Mouse (Mus musculus) spleen, adult 2 months (tissue): ENCODE results near the gene Gm21304. TPM values are rescaled to one million over a fixed set of nuclear protein-coding genes. Genes with fewer than 3 reads are reported as not detected.

ENCODE experiments used
- DNase-seq, 2 experiments: peaks; one replicate each; pipeline versions ENCODE4 v3.0.0 to v3.0.0-alpha.2; 2012 to 2021; ENCODE audit warnings: low spot score in 2 of 2, low read depth in 1 of 2
- H3K27ac ChIP-seq: fragments of 200-500 bp; 2 replicates; pipeline ENCODE4 v1.5.1; 2012; ENCODE audit warnings: low read length, inconsistent platforms; ENCODE audit not compliant: insufficient read depth
- H3K27me3 ChIP-seq: fragments of 200-500 bp; 2 replicates; pipeline ENCODE4 v1.6.1; 2012; ENCODE audit warnings: mild to moderate bottlenecking, moderate library complexity, low read length, inconsistent platforms; ENCODE audit not compliant: control insufficient read depth, insufficient read depth
- H3K36me3 ChIP-seq: fragments of 200-500 bp; 2 replicates; pipeline ENCODE4 v1.6.1; 2012; ENCODE audit warnings: mild to moderate bottlenecking, low read length, inconsistent platforms; ENCODE audit not compliant: control insufficient read depth, insufficient read depth
- H3K4me1 ChIP-seq: fragments of 200-500 bp; 2 replicates; pipeline ENCODE4 v1.6.1; 2011; ENCODE audit warnings: inconsistent platforms; ENCODE audit not compliant: control insufficient read depth, insufficient read depth, insufficient read length
- H3K4me3 ChIP-seq: fragments of 200-500 bp; 2 replicates; pipeline ENCODE4 v1.5.1; 2011; ENCODE audit warnings: mild to moderate bottlenecking, inconsistent platforms; ENCODE audit not compliant: insufficient read depth, insufficient read length; ENCODE audit errors: extremely low read depth
- CTCF ChIP-seq: fragments of 200-500 bp; IDR thresholded peaks from 2 replicates; pipeline ENCODE4 v1.5.1; 2011; ENCODE audit warnings: mild to moderate bottlenecking, inconsistent platforms; ENCODE audit not compliant: insufficient read depth, insufficient read length, insufficient replicate concordance; ENCODE audit errors: extremely low read depth
- POLR2A ChIP-seq: fragments of 200-500 bp; IDR thresholded peaks from 2 replicates; pipeline ENCODE4 v1.6.1; 2011; ENCODE audit warnings: low read depth, low read length, inconsistent platforms
- WGBS: fragments of 180-500 bp; shearing (Covaris S2); methylation state at CpG from one replicate; pipeline ENCODE4 v1.1.7; 2018; 5-methylcytosine and 5-hydroxymethylcytosine counted together
- polyA plus RNA-seq: library from polyadenylated mRNA; depleted of rRNA; stranded (reverse); fragments of >200 nt; gene quantifications from 2 replicates; pipeline ENCODE4 v1.2.3, GENCODE M21; 2012; rRNA removed

Gm21304 gene
- polyA plus RNA-seq, 1 experiment, result not detected

- no peaks in the 10 kb centered on the region for H3K36me3 ChIP-seq
- no peaks in the 10 kb centered on the region for H3K27me3 ChIP-seq
- no peak overlapping the region for H3K4me3 ChIP-seq
- H3K4me1 ChIP-seq, result no peaks in the 10 kb centered on the region
- TF ChIP-seq CTCF (no peak), POLR2A (no peak)
- no peak overlapping the region for H3K27ac ChIP-seq
- no peak for DNase-seq
- WGBS, result 90% methylated on average over 3 of the region's 3 CpGs
Measured at GRCm38 (mm10) chr10:104210268-104210990, 42.1 kb downstream of the Gm21304 start.

- Histone ChIP-seq H3K27me3 (no peaks in the 10 kb centered on the region), H3K4me3 (no peak overlapping the region), H3K27ac (no peak overlapping the region), H3K36me3 (no peaks in the 10 kb centered on the region), H3K4me1 (no peaks in the 10 kb centered on the region)
- no peak for DNase-seq
- 89% methylated on average over 5 of the region's 5 CpGs for WGBS
- TF ChIP-seq POLR2A (no peak), CTCF (no peak)
Measured at GRCm38 (mm10) chr10:104214527-104214926, 46.2 kb downstream of the Gm21304 start.

Other genes with a start within 250 kb of the Gm21304 start
- gene Gm21293, start 25.5 kb upstream of the Gm21304 start, polyA plus RNA-seq, result not detected in 2 replicates
- not detected in 2 replicates for gene Gm6763, start 17.0 kb upstream of the Gm21304 start, polyA plus RNA-seq
- gene Gm8764, start 8.5 kb upstream of the Gm21304 start, polyA plus RNA-seq, result not detected in 2 replicates
- gene Gm21312, start 8.5 kb downstream of the Gm21304 start, polyA plus RNA-seq, result not detected in 2 replicates
- gene Gm20765, start 17.0 kb downstream of the Gm21304 start, polyA plus RNA-seq, result not detected in 2 replicates
- gene Gm4340, start 25.5 kb downstream of the Gm21304 start, polyA plus RNA-seq, result not detected in 2 replicates